Mouse (Mus musculus) midbrain, embryonic 11.5 days (tissue): ENCODE results near the gene Bbs7. TPM values are rescaled to one million over a fixed set of nuclear protein-coding genes. Genes with fewer than 3 reads are reported as not detected.

Source experiments
- polyA plus RNA-seq: library from polyadenylated mRNA; unstranded; fragments of >200 nt; fragmentation: Nextera tagmentation; extraction: Ambion mirVana; gene quantifications from 2 replicates; pipeline ENCODE4 v1.2.1, GENCODE M21; 2014

The Bbs7 gene
- polyA plus RNA-seq, 1 experiment from 2014 or later, result 22.1 TPM

Other genes starting within 250 kb of the Bbs7 start
- 93.7 and 98.4 TPM in 2 replicates for gene Anxa5, start 137.6 kb downstream of the Bbs7 start, polyA plus RNA-seq
- 0.40 TPM in 1 of 2 replicates, not detected in the other for gene 1810062G17Rik, start 137.5 kb downstream of the Bbs7 start, polyA plus RNA-seq
- gene Gm11549, start 91.7 kb downstream of the Bbs7 start, polyA plus RNA-seq, result 1.3 TPM in 2 replicates
- 110 and 113 TPM in 2 replicates for gene Exosc9, start 60.9 kb downstream of the Bbs7 start, polyA plus RNA-seq
- gene Ccna2, start 41.3 kb downstream of the Bbs7 start, polyA plus RNA-seq, result 311 and 320 TPM in 2 replicates
- 4.3 and 4.5 TPM in 2 replicates for gene Trpc3, start 76.7 kb upstream of the Bbs7 start, polyA plus RNA-seq
- 42.0 and 47.8 TPM in 2 replicates for gene 4932438A13Rik, start 249.6 kb upstream of the Bbs7 start, polyA plus RNA-seq